ENCODE assay signal across 15 mouse cellular contexts in genomic region chr8:115861381-115861780, GRCm38 (mm10).
"Had no signal": no experiment of that assay in that cellular context is flagged by ENCODE, and none has a peak within 500 bp of the region (broad histone marks: within the 10 kb centered on the region; RNA-seq: fewer than 3 reads in every experiment).

No protein-coding gene starts in this region.

- H3K27ac ChIP-seq: hindbrain, postnatal 0 days; kidney, postnatal 0 days; layer of hippocampus, adult 2 months; limb, embryonic 13.5 days; liver, embryonic 15.5 days; midbrain, embryonic 15.5 days; neural tube, embryonic 12.5 days had no signal

- H3K4me3 ChIP-seq: layer of hippocampus, adult 2 months; limb, embryonic 13.5 days; liver, embryonic 15.5 days; midbrain, embryonic 15.5 days; neural tube, embryonic 12.5 days had no signal

- H3K9ac ChIP-seq: limb, embryonic 13.5 days; liver, embryonic 15.5 days; midbrain, embryonic 15.5 days; neural tube, embryonic 12.5 days had no signal

- DNase-seq: kidney, adult 11 months; kidney, adult 9 months; kidney, postnatal 4 days; left cerebral cortex, postnatal 4 days; lung, postnatal 4 days; right cerebral cortex, postnatal 14 days; thymus, postnatal 36 days had no signal

- H3K4me1 ChIP-seq: liver, embryonic 15.5 days; midbrain, embryonic 15.5 days; neural tube, embryonic 12.5 days had no signal

- H3K9me3 ChIP-seq: limb, embryonic 13.5 days; liver, embryonic 15.5 days; midbrain, embryonic 15.5 days; neural tube, embryonic 12.5 days had no signal

- H3K4me2 ChIP-seq: limb, embryonic 13.5 days; liver, embryonic 15.5 days; midbrain, embryonic 11.5 days; midbrain, embryonic 15.5 days; neural tube, embryonic 12.5 days had no signal

- H3K36me3 ChIP-seq: limb, embryonic 13.5 days; liver, embryonic 15.5 days; midbrain, embryonic 15.5 days; neural tube, embryonic 12.5 days had no signal

- ATAC-seq: hindbrain, postnatal 0 days; midbrain, embryonic 15.5 days had no signal

- H3K27me3 ChIP-seq: liver, embryonic 15.5 days; midbrain, embryonic 15.5 days; neural tube, embryonic 12.5 days had no signal
